Mouse (Mus musculus) stomach, embryonic 16.5 days (tissue): Measurements from ENCODE around the gene 5730522E02Rik. TPM values are rescaled to one million over a fixed set of nuclear protein-coding genes. Genes with fewer than 3 reads are reported as not detected.
A peak's percentile ranks its signal among the peaks of the same experiment; 100 is the strongest.

Source experiments
- ATAC-seq: fragments of 200-750 bp; cut with Nextera tagmentation; 2 replicates; pipeline ENCODE4 v1.8.0; 2017; ENCODE audit warnings: moderate number of reproducible peaks, moderate TSS enrichment; ENCODE audit not compliant: insufficient read depth, low FRiP score
- H3K27ac ChIP-seq: fragments of 300-500 bp; sonication (generic); 2 replicates; pipeline ENCODE4 v1.5.1; 2014; ENCODE audit warnings: low read length
- H3K27me3 ChIP-seq: fragments of 300-500 bp; sonication (generic); 2 replicates; pipeline ENCODE4 v1.6.1; 2014; ENCODE audit warnings: low read length, control low read depth, mixed read lengths; ENCODE audit not compliant: control insufficient read depth, insufficient read depth
- H3K36me3 ChIP-seq: fragments of 300-500 bp; sonication (generic); 2 replicates; pipeline ENCODE4 v1.6.1; 2014; ENCODE audit warnings: low read length; ENCODE audit not compliant: control insufficient read depth, insufficient read depth
- H3K4me1 ChIP-seq: fragments of 300-500 bp; sonication (generic); 2 replicates; pipeline ENCODE4 v1.6.1; 2014; ENCODE audit warnings: low read length, control low read depth, mixed read lengths; ENCODE audit not compliant: control insufficient read depth, insufficient read depth
- H3K4me2 ChIP-seq: fragments of 300-500 bp; sonication (generic); 2 replicates; pipeline ENCODE4 v1.6.1; 2014; ENCODE audit warnings: low read depth, low read length, mixed read lengths
- H3K4me3 ChIP-seq: fragments of 300-500 bp; sonication (generic); replicated peaks from 2 replicates; pipeline ENCODE4 v1.5.1; 2014; ENCODE audit warnings: mild to moderate bottlenecking, low read length
- H3K9ac ChIP-seq: fragments of 300-500 bp; sonication (generic); 2 replicates; pipeline ENCODE4 v1.6.1; 2014; ENCODE audit warnings: low read length
- H3K9me3 ChIP-seq: fragments of 300-500 bp; sonication (generic); replicated peaks from 2 replicates; pipeline ENCODE4 v1.6.1; 2016; ENCODE audit warnings: low read length, control low read depth; ENCODE audit not compliant: control insufficient read depth
- WGBS: fragments of 180-500 bp; shearing (Covaris S2); extraction: QIAGEN DNeasy Blood & Tissue Kit; methylation state at CpG from one replicate; pipeline ENCODE4 v1.1.7; 2014; 5-methylcytosine and 5-hydroxymethylcytosine counted together
- polyA plus RNA-seq: library from polyadenylated mRNA; unstranded; fragments of >200 nt; fragmentation: Nextera tagmentation; extraction: Ambion mirVana; gene quantifications from 2 replicates; pipeline ENCODE4 v1.2.1, GENCODE M21; 2015

Gene 5730522E02Rik
- polyA plus RNA-seq, 1 experiment from 2014 or later = 1.9 TPM

DNA sequence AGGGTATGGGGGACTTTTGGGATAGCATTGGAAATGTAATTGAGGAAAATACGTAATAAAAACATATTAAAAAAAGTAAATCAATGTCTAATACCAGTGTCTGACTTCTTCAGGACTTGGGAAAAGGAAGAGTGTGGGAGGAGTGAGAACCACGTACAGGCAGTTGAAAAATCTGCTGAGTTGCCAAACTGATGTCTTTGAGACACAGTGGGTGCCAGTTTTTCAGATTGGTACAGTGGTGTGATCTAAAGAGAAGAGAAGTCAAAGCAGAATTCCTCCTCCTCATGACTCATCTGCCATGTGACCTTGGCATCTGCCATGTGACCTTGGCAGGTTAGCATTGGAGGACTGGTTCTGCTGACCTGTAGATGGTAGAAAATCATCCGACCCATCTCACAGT lies 316.7 kb downstream of the 5730522E02Rik start:
- Histone ChIP-seq H3K4me3 (no peak overlapping the region), H3K9ac (no peak overlapping the region), H3K4me1 (no peaks in the 10 kb centered on the region), H3K9me3 (no peaks in the 10 kb centered on the region), H3K4me2 (no peak overlapping the region), H3K27me3 (no peaks in the 10 kb centered on the region), H3K36me3 (no peaks in the 10 kb centered on the region), H3K27ac (no peak overlapping the region)
- ATAC-seq = no peak
- 91% methylated on average over 3 of the region's 3 CpGs for WGBS

DNA sequence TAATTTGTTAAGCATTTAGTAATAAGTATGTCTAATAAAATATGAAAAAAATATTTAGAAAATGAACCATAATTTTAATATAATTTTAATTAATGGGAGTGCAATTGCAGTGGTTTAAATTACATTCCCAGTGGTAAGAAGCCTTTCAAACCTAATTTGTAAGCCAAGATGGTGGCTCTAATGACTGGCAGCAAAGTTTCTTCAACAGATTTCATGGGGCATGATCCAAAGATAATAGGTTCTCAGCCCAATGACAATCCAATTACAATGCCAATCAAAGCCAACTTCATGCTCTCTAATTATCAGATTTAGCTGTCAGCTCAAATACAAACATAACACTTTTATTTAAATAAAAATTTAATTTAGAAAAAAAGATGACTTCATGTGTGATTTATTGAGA lies 337.6 kb downstream of the 5730522E02Rik start:
- H3K9ac ChIP-seq = no peak overlapping the region
- no peak overlapping the region for H3K4me3 ChIP-seq
- ATAC-seq = no peak
- H3K27me3 ChIP-seq = no peaks in the 10 kb centered on the region
- no peaks in the 10 kb centered on the region for H3K9me3 ChIP-seq
- H3K27ac ChIP-seq = no peak overlapping the region
- H3K4me1 ChIP-seq = no peaks in the 10 kb centered on the region
- no peak overlapping the region for H3K4me2 ChIP-seq
- no peaks in the 10 kb centered on the region for H3K36me3 ChIP-seq

DNA sequence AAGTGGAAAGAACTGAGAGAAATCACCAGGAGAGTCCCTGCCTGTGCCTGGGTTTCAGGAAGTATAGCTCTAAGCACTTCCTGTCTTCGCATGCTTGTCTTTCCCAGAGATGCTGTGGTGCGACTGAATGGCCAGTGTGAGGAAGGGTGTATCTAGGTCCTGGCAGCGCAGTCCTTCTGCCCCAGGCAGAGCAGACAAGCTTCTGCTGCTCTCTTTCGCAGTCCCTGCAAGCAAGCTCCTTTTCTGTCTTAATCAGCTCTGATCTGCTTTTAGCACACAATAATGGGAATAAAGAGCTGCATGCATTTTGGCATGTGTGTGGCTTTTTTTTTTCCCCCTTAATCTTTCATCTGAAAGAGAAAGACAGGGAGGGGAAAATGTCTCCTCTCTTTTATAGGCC lies 338.2 kb downstream of the 5730522E02Rik start:
- WGBS = 69% methylated on average over 4 of the region's 4 CpGs
- Histone ChIP-seq H3K27me3 (no peaks in the 10 kb centered on the region), H3K9ac (no peak overlapping the region), H3K4me2 (no peak overlapping the region), H3K4me1 (no peaks in the 10 kb centered on the region), H3K9me3 (no peaks in the 10 kb centered on the region), H3K36me3 (no peaks in the 10 kb centered on the region), H3K27ac (no peak overlapping the region), H3K4me3 (no peak overlapping the region)
- no peak for ATAC-seq

DNA sequence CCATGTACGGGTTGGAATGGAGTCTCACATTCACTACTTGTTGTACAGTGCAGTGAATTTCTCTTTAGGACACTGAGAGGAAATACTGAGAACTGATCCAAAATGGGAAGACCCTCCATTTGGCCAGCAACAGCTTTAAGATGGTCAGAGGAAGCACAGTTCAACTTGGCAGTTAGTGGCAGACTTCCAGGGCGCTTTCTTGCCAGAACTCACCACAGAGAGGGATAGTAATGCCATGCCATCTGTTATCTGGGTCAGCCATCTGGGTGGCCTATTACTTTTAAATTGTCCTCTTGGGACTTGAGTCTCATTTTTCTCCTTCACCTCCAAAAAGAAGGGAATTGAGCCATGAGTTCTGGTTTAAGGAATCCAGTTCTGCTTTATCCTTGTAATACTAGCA lies 344.3 kb downstream of the 5730522E02Rik start:
- Histone ChIP-seq H3K9ac (no peak overlapping the region), H3K4me3 (no peak overlapping the region), H3K4me2 (no peak overlapping the region), H3K4me1 (no peaks in the 10 kb centered on the region), H3K9me3 (no peaks in the 10 kb centered on the region), H3K27ac (no peak overlapping the region), H3K27me3 (no peaks in the 10 kb centered on the region), H3K36me3 (no peaks in the 10 kb centered on the region)
- ATAC-seq = no peak
- WGBS = 71% methylated on average over 2 of the region's 2 CpGs

DNA sequence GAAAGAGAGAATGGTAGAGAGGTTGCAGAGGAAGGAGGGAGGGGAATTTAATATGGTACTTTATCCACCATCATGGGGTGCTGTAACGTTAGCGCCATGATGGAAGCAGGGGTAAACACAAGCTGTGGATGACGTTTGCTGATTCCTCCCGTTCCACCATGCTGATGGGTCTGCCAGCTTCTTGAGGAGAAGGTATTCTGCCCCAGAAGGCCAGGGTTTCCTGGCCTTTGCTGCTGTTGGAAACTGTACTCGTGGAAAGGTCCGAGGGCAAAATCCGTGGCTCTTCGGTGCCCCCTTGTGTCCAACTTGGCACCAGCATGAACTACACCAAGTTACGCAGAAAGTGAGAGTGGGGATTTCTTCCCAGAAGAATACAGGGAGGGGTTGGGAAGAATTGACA lies 347.9 kb downstream of the 5730522E02Rik start:
- no peak for ATAC-seq

DNA sequence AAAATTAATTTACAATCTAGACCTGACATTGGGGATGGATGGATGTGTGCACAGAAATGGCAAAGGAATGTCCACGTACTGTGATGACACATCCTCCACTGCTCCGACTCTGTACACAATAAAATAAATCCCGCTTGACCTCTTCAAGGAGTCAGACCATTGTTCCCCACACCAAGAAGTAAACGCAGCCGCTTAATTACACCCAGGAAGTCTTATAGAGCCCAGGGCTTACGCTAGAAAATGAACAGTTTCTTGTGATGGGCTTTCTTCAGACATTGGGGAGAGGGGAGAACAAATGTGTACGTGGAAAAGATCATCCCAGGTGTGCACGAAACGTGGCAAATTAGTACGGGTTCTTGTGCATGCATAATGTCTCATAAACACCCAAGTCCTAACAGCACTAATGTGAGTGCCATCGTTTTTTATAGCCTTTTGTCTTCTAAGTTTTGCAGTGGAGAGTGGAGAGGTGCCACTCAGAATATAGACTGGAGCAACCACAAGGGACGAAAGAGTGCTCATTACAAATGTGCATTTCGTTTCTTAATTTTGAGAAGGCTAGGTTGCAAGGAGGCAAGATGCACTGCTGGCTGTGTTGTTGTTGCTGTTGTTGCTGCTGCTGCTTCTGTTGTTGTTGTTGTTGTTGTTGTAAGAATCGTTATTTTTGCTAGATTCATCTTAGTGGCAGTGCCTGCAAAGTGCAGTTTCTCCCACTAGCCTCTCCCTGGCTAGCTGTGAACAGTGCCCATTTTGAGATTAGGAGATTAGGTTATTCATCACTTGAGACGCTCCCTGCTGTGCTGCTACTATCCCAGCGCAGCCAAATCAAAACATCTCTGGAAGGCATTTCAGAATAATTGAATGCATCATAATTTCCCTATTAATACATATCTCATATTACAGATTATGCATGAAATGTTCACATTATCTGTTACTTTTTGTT lies 353.7 kb downstream of the 5730522E02Rik start:
- WGBS = 59% methylated on average over 16 of the region's 16 CpGs
- no peaks in the 10 kb centered on the region for H3K4me1 ChIP-seq
- no peak overlapping the region for H3K4me3 ChIP-seq
- ATAC-seq = no peak
- H3K36me3 ChIP-seq = no peaks in the 10 kb centered on the region
- no peaks in the 10 kb centered on the region for H3K27me3 ChIP-seq
- no peaks in the 10 kb centered on the region for H3K9me3 ChIP-seq
- no peak overlapping the region for H3K9ac ChIP-seq
- H3K4me2 ChIP-seq = no peak overlapping the region
- H3K27ac ChIP-seq = no peak overlapping the region

More for the DNA sequence above, 347.9 kb downstream of the 5730522E02Rik start:
- Histone ChIP-seq H3K4me2 (peak overlapping the region; percentile 39), H3K36me3 (no peaks in the 10 kb centered on the region), H3K9me3 (no peaks in the 10 kb centered on the region), H3K27me3 (no peaks in the 10 kb centered on the region), H3K4me1 (no peaks in the 10 kb centered on the region), H3K27ac (no peak overlapping the region), H3K9ac (peak overlapping the region; percentile 56; the same call in 1 of the 2 replicates), H3K4me3 (0 out of 2 replicates have a peak overlapping the region, but pooled peaks have one; percentile 15)
- WGBS = 10% methylated on average over 9 of the region's 9 CpGs

DNA sequence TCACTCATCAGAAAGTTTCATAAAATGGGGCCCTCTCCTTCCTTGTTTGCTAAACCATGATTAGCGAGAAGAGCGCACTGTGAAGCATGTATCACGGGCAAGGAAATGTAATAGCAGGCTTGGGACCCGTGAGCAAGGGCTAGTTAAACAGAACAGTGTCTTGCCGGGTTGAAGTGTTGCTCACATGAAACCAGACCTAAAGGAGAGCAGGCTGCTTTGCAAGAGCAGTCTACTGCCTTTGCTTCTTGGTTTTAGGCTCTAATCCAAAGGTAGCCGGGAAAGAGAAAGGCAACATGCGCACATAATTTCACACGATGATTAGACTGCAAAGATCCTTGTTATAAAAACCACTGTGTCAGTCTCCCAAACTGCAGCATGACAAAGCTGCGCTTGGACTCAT lies 354.8 kb downstream of the 5730522E02Rik start:
- WGBS = 47% methylated on average over 9 of the region's 9 CpGs
- H3K27ac ChIP-seq = no peak overlapping the region
- H3K9me3 ChIP-seq = no peaks in the 10 kb centered on the region
- no peak overlapping the region for H3K9ac ChIP-seq
- H3K4me1 ChIP-seq = no peaks in the 10 kb centered on the region
- H3K27me3 ChIP-seq = no peaks in the 10 kb centered on the region
- H3K4me2 ChIP-seq = peak overlapping the region; percentile 23
- ATAC-seq = no peak
- H3K36me3 ChIP-seq = no peaks in the 10 kb centered on the region
- H3K4me3 ChIP-seq = no peak overlapping the region; the same call in 1 of the 2 replicates

DNA sequence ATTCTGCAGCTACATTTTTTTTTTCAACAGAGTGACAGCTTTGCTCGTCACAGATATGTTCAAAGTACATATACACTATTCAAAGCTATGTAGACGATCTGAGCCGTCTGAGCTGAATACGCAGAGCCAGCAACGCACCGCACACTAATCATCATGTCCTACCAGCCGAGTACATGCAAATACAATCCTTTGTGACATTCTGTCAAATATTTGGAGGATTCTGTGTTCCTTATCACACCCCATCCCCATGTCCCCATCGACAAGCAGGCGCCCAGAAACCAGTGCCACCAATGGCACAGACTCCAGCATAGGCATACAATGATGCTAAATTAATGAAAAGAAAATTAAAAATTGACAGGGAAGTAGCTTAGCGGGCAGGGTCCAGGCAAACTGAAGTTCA lies 356.3 kb downstream of the 5730522E02Rik start:
- ATAC-seq = no peak
- whole genome bisulfite sequencing = 75% methylated on average over 10 of the region's 10 CpGs
- H3K9me3 ChIP-seq = no peaks in the 10 kb centered on the region
- no peaks in the 10 kb centered on the region for H3K27me3 ChIP-seq
- H3K36me3 ChIP-seq = no peaks in the 10 kb centered on the region
- H3K4me2 ChIP-seq = no peak overlapping the region
- no peak overlapping the region for H3K9ac ChIP-seq
- no peak overlapping the region for H3K27ac ChIP-seq
- H3K4me3 ChIP-seq = no peak overlapping the region
- H3K4me1 ChIP-seq = no peaks in the 10 kb centered on the region

DNA sequence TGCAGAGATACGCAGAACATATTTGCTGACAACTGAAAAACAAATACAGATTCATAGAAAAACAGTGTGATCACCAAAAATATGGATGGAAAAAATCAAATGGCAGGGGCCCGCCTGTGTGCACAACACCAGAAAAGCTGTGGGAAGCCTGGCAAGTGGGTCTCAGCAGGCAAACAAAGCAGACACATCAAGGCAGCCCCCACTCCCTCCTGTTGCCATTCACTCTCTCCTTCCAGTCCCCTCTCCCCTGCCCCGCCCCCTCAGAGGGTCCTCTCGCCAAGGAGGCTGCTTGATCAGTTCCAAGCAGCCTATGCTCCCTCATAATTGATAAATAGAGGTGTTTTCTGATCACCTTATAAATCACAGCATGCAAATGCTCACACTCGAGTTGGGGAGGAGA lies 357.5 kb downstream of the 5730522E02Rik start:
- 50% methylated on average over 5 of the region's 5 CpGs for WGBS
- Histone ChIP-seq H3K4me3 (no peak overlapping the region), H3K27ac (no peak overlapping the region), H3K36me3 (no peaks in the 10 kb centered on the region), H3K4me1 (no peaks in the 10 kb centered on the region), H3K4me2 (no peak overlapping the region), H3K9me3 (no peaks in the 10 kb centered on the region), H3K9ac (no peak overlapping the region), H3K27me3 (no peaks in the 10 kb centered on the region)
- no peak for ATAC-seq
